Mouse (Mus musculus) urinary bladder, postnatal 25 days (tissue): ENCODE data around the gene Med27.
"Not testable (repeated sequence)": the region's sequence is repeated elsewhere in the genome, so short reads cannot be mapped to it uniquely, and the experiment has no call there.

Experiments
- DNase-seq: peaks from one replicate; pipeline ENCODE4 v3.0.0; 2022; ENCODE audit warnings: low spot score

Gene Med27

DNA sequence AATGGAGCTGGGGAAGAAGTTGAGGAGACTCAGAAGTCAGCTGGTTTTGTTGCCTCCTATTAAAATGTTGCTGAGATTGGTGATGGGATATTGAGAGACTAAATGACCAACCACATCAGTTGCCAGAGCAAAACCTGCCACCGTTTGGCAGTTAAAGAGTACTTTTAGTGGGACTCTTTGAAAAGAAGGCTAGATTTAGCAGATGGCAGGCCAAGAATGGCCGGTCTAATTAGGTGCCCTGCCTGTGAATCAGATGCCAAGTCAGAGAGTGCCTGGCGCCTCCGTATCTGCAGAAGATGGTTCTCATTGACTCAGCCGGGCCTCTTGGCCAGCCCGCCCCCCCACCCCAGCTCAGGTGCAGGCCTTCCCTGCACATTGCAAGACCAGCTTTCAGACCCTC, 173.6 kb downstream of the Med27 start:
- DNase-seq = no peak

DNA sequence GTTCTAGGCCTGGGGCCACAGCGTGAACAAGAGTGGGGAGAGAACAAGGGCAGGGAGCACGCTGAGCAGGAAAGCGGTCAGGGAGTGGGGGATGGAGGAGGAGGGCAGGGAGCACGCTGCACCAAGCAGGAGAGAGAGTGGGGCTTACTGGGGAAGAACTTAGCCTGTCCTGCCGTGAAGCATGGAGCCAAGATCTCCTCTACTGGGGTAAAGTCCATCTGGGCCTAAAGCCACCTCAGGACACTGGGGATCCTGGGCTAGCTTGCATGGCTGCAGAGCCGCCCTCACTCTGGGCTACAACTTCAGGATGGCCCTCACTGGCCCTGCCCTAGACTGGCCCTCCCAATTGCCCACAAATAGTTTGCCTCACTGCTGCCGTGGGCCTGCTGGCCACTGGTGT, 174.9 kb downstream of the Med27 start:
- no peak for DNase-seq

DNA sequence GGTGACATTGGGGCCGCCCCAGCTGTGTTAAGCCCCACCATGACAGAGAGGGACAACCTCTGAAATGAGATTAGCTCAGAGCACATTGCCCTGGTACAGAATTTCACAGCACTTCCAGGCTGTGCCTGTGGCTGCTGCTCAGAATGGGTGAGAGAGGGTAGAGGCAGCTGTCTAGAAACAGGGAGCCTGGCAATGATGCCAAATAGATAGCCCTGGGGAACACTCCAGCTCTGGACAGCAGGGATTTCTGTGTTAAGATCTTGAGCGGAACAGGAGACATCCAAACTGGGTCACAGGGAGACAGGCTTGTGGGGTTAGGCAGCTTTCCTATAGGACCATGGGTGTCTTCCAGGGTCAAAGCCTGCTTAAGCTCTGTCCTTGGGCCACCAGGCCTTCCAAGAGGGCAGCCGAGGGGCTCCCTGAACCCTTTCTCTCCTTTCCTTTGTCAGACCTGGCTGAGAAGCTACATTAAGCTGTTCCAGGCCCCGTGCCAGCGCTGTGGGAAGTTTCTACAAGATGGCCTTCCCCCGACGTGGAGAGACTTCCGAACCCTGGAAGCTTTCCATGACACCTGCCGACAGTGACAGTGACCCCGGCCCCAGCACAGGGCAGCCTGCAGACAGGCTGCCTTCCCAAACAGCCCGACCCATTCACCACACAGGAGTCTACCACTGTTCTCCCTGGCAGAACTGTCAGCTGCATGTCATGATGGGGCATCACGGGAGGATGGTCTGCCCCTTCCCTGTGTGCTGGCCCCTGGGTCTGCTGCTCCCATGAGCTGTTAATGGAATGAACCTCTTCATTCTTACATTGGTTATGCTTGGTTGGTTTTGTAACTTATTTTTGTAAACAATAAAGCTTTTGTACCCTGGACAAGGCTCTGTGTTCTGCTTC, 177.5 kb downstream of the Med27 start:
- DNase-seq = no peak

DNA sequence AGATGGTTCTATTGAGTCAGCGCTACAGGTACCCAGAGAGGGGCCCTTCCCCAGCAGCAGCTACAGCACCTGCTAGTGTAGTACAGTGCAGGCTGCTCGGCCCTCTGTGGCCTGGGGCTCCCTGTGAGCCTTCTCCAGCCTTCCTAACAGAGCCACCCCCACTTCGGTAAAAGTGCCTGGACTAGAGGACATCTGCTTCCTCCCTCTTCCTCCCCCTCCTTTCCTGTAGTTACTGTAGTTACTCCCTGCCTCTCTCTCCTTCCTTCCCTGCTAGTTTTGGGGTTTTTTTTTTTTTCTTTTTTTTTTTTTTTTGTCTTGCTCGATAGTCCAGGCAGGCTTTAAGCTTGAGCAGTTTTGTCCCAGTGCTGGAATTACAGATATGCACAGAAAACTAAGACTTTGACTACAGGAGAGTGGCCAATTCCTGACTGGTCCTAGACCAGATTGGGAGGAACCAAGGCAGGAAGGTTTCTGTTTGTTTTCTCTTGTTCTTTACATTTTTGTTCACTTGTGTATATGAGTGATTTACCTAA, 178.7 kb downstream of the Med27 start:
- no peak for DNase-seq

DNA sequence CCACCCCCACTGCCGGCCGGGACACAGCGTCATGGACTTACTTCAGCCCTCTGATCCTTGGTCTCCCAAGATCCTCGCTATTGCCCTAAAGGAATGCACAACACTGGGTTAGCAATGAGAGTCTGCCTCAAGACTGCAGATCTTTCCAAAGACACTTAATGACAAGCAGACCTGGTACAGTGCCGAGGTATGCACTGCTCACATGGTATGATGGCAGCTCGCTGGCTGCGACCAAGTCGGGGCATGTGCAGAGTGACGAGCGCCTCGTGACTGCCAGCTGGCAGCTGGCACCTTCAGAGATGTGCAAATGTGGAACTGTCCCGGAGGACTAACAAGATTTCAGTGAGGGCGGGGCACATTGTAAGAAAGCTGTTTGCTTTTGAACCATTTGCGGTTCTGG, 179.6 kb downstream of the Med27 start:
- no peak for DNase-seq

DNA sequence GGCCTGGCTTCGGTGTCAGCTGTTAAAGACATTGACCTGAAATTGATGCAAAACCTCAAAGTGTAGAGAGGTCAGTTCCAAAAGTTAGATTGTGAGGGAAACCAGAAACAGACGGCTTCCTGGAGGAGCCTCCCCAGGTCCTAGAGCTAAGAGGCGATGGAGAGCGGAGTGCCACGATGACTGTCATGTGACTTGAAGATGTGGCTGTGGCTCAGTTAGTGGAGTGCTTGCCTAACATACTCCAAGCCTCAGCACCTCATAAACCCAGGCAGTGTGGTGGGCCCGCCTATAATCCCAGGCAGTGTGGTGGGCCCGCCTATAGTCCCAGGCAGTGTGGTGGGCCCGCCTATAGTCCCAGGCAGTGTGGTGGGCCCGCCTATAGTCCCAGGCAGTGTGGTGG, 180.9 kb downstream of the Med27 start:
- DNase-seq = not testable (repeated sequence)

DNA sequence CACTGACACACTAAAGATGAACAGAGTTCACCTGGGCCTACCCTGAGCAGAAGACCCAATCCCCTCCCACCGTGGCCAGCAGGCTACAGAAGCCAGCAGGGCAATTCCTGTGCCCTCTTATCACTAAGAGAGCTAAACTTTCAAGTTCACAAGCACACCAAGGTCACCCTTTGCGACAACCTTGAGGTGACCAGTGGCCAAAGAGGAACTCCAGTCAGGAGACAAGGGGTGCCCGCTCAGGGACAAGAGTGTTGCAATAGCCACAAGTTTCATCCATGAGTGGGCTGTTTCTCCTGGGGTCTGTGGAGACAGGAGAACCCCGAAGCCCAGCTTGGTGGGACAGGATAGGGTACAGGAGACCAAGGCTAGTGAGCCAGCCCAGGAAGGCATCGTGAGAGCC, 182.2 kb downstream of the Med27 start:
- DNase-seq = no peak

DNA sequence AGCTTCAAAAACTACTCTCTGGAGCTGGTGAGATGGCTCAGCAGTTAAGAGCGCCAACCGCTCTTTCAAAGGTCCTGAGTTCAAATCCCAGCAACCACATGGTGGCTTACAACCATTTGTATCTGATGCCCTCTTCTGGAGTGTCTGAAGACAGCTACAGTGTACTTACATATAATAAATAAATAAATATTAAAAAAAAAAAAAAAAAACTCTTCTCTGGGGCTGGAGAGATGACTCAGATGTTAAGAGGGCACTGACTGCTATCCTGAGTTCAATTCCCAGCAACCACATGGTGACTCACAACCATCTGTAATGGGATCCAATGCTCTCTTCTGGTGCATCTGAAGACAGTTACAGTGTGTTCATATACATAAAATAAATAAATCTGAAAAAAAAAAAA, 183.2 kb downstream of the Med27 start:
- DNase-seq = not testable (repeated sequence)

DNA sequence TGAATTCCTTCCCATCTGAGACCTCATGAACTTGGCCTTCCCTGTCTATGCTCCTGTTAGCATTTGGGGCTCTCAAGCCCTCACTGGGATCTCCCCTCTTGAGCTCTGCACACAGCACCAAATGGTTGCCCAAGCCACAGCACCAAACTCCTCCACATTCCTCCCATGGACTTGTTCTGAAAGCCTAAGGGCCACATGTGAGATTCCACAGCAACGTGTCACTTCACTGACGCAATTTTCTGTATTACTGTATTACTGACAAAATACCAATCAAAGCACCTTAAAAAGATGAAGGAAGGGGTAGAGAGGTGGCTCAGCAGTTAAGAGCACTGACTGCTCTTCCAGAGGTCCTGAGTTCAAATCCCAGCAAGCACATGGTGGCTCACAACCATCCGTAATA, 185.6 kb downstream of the Med27 start:
- DNase-seq = no peak

DNA sequence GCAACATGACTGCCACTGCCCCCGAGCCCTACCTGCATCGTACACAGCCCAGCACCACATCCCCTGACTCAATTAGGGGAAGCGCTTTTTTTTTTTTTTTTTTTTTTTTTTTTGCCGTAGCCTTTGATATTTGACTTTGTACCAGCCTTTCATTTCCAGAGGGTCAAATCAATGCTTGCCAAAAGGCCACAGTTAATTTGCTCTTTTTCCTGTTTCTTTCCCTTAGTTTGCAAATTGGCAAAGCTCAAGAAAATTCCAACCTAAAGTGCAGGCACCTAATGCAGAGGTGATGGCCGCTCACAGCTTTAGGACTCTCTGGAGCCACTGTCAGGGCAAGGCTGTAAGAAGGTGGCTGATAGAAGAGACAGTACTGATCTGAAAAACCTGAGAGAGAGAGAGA, 186.3 kb downstream of the Med27 start:
- no peak for DNase-seq

DNA sequence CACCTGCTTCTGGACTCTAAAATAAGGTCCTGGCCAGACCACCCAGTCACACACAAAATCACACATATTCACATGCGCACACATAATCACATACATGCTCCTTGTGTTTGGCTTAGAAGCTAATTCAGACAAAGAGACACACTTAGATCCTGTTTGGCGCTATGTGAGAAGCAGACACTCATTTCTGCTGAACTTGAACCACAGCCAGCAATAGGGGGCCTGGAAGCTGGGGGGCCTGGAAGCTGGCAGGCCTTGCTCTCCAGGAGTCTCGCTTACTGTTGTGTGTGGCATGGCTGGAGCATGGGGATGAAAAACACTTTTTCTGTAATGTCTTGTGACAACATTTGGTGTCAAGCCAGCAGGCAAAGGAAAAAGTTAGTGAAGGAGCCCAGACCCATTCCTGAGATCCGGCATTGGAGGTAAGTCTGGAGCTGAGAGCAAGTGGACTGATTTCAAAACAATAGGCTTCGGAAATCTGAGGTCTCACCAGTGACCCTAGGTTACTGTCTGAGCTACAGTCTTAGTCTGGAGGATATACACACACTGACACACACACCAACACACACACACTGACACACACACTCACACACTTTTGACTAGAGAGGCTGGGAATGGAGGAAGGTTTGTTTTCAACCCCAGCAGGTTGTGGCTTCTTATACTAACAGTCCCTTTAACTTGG, 189.1 kb downstream of the Med27 start:
- no peak for DNase-seq

DNA sequence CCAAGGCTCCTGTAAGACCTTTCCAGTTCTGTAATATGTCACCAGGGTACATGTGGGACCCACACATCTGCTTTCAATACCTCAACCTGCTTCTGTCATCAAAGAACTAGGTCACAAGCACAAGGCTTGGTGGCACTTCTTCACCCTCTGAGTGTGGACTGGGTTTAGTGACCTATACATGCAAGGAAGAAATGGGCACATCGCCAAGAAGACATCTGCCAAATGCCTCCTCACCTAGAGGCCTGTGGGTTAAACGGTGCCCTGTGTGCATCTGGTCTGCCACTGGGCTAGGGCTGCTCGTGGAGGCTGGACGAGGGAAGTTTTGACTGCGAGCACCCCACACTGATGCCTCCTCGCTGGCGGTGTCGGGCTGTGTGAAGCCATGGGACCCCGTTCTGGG, 189.9 kb downstream of the Med27 start:
- DNase-seq = no peak

DNA sequence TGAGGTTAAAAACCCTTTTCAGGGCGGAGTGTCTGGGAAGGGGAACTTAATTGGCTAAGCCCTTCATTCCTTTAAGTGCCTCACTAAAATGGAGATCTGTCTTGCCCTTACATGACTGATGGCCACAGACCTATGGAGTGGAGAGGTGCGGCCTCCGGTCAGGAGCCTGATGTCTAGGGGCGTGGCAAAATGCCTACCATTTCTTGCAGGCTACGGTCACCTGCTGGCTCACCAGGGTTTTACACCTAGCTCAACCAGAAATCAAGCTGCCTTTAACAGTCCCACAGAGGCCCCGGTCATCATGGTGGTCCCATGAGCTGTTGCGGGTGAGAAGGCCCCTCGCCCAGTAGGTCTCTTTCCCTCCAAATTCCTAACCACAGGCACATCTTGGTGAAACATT, 190.7 kb downstream of the Med27 start:
- no peak for DNase-seq

DNA sequence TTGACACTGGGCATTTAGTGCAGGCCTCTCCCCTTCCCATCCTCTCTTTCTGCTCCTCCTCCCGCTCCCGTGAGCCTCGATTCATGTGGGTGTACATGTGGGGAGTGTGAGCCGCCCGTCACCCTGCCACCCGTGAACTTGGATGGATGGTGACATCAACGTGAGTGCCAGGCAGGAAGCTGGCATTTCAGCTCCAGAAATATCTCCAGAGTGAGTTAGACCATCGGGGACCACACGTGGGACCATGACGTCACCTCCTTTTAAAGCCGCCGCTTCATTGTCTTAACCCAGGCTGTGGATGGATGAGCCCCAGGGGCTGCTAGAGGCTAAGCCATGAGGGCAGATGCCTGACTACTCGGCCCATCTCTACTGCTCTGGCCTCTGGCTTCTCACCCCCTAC, 195.4 kb downstream of the Med27 start:
- DNase-seq = no peak

DNA sequence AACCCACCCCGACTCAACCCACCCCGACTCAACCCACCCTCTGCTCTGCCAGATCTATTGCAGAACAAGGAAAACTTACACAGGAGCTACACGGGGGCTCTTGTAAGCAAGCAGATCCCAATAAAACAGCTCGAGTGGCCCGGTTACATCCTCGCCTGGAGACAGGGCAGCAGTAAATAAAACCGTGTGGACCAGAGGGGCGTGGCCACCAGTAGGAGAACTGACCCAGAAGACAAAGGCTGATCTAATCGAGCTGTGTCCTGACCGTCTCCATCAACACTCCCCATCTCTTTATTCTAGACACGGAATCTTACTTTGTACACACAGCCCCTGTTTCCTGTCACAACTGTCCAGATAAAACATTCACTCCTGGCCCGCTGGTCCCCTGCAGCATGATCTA, 200.0 kb downstream of the Med27 start:
- no peak for DNase-seq

DNA sequence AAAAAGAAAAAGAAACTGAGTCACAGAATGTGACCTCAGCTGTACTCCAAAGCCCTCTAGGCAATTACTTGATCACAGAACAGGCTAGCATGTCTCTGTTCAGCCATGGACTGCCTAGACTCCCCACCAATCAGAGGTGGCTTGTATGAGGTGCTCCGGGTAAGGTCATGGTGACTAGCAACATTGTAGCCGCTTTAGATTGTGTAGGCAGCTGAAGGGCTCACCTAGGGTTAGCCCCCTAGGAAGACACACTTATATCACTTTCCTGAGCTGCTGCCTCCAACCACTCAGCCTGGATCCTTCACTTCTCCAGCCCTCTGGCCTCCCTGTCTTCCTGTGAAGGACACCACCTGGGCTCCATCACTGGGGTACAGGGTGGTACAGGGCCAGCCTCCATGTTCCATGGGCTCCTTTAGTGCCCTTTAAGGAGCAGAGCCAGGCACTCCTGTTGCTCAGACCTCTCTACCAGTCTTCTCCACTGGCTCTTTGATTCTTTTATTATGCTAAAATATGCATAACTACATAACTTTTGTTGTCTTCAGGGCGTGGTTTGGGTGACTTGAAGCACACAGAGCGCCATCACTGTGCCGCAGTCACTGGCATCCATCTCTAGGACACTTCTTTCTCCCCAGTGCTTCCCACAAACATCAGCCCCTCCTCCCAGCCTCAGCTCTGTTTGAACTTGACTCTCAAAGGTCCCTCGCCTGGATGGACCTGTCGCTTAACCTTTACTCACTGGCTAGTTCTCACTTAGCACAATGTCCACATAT, 205.4 kb downstream of the Med27 start:
- no peak for DNase-seq

DNA sequence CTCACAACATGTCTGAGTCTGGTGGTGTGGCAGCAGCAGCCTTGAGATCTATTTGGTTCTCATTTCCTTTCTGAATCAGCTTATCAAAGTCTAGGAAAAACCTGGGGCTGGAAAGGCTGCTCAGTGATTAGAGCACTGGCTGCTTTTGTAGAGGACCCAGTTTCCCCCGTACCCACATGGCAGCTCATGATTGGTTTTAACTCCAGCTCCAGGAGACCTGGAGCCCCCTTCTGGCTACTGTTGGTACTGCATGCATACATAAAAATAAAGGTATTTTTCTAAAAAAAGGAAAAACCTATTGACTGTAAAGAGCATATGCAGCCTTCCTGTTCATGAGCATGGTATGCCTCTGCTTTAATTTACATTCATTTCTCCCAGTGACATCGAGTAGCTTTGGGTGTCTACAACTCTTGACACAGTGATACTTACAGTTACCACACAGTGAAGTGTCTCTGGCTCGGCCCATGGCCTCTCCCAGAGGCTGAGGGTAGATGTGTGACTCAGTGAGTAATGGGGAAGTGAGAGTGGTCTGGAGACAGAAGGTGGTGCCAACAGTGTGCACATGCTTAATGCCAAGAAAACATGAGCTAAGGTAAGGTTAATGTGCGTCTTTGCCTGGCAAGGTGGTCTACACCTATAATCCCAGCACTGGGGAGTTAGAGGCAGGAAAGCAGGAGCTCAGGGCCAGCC, 207.5 kb downstream of the Med27 start:
- peak; percentile 41 for DNase-seq

DNA sequence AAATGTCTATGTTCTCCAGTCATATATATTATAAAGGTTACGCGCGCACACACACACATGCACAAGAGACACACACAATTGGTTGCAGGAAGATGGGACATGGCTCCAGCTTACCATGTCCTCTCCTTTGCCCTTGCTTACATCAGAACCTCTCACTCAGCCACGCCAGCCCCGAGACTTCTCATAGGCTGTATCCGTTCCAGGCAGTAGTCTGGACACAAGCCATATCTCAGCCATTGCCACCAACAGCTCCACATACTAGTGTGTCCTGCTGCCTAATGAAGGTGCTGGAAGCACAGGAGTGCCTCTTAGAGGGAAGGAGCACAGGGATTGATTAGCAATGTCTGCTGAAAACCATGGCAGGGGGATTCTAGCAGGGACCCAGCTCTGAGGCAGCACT, 211.9 kb downstream of the Med27 start:
- no peak for DNase-seq

DNA sequence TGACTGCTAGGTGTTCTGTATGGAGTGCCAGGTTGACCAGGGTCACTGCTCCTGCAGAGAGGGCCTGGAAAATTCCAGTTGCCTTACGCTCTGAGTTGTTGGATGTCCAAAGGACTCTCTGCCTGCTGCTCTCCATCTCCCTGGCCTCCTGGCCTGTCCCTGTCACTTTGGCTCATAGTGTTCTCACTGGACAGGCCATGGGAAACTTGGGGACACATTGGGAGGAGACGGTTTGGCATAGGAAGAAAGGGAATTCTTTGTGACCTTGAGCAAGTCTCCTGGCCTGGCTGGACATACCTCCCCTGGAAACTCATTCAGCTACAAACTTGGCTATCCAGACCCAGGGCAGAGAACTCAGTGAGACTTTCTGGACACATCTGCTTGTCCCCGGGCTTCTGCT, 213.3 kb downstream of the Med27 start:
- no peak for DNase-seq

DNA sequence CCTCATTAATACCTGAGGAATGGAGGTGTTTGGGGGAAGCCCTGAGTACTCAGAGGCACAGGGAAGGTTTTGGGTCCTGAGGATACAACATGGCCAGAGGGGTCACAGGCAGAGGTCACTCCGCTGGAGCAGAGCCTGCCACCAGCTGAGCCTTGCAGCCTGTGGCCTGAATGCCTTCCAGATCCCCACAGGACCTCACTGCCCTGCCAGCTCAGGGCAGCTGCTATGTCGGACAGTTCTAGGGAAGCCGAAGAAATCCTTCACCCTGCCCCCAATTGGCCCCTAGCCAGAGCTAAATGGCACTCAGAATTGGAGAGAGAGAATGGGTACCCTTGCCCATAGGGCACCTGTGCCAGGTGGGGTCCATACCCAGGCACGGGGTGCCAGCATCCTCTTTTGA, 214.8 kb downstream of the Med27 start:
- DNase-seq = no peak

DNA sequence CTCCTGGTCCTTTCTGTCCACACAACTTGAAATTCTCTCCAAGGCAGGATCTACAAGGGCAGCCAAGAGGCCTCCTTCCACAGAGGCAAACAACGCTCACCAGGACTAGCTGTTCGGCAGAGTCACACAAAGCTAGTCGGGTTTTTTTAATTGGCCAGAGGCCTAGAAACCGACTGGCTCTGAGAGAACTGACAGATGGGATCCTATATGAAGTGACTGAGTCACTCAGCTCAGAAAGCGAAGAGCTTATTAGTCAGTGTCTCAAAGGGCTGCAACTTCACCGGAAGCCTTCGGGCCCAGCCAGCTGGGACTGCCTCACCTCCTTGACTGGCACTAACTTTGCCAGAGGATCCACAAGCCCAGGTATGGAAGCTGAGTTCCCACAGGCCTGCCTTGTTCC, 217.4 kb downstream of the Med27 start:
- no peak for DNase-seq
